Mouse (Mus musculus) kidney, adult 2 months (tissue): ENCODE results near the gene Pdzd2.

Experiments used
- CTCF ChIP-seq: fragments of 200-500 bp; conservative IDR thresholded peaks from 2 replicates; pipeline ENCODE4 v1.5.1; 2011; ENCODE audit warnings: low read depth, mild to moderate bottlenecking, control low read depth, low read length, moderate library complexity, mixed read lengths; ENCODE audit not compliant: insufficient read depth, insufficient read length
- POLR2A ChIP-seq: fragments of 200-500 bp; IDR thresholded peaks from one replicate; pipeline ENCODE4 v1.6.1; 2011; ENCODE audit warnings: low read depth, low read length, control low read depth

GRCm38 (mm10) chr15:12425049-12425627, 314.6 kb downstream of the Pdzd2 start:
- TF ChIP-seq POLR2A, result no peak
- no peak for TF ChIP-seq CTCF
